Mouse (Mus musculus): ENCODE measurements at regions not wholly inside any gene's neighbourhood (a gene's known extent, or its start where the extent isn't known, plus 50 kb on each side); places are given as distances from the start of the nearest gene placed in this dataset.

- TF ChIP-seq CTCF (IDR thresholded peaks at IDR 0.05; ENCODE audit: low read depth) (no peak), EP300 (IDR thresholded peaks at IDR 0.05; ENCODE audit: low read depth) (no peak)
Measured at GRCm38 (mm10) chr12:12808120-12808519, 133.6 kb downstream of the Mycn start.
